Mouse (Mus musculus): ENCODE data around the gene Dlg2. TPM values are rescaled to one million over a fixed set of nuclear protein-coding genes. Genes with fewer than 3 reads are reported as not detected.

Dlg2 gene
- polyA plus RNA-seq, 1 experiment from 2014 or later: 10.0 TPM

DNA sequence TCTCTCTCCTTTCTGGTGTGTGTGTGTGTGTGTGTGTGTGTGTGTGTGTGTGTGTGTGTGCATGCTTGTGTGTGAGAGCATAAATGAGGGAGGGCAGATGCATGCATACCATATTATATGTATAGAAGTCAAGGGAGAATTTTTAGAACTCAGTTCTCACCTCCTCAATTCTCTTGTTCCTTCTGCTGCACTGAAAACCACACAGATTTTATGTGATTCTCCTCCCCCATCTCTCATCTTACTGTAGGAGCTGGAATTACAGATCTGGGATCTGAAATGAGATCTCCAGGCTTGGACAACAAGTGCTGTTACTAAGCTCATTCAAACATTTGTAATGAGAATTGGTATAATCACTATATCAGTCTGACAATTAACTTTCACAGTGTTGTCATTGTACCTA lies 1081.1 kb downstream of the Dlg2 start:
- no peaks in the 10 kb centered on the region for H3K9me3 ChIP-seq (ENCODE audit: control insufficient read depth, low read length)
- no peak for ATAC-seq (ENCODE audit: insufficient number of reproducible peaks, insufficient read depth, low FRiP score, low read depth)

GRCm38 (mm10) chr7:91567423-91567822 lies 1091.0 kb downstream of the Dlg2 start:
- no peaks in the 10 kb centered on the region for H3K9me3 ChIP-seq (ENCODE audit: control insufficient read depth, low read length)
- no peak overlapping the region for H3K4me2 ChIP-seq (ENCODE audit: low read length)
- no peaks in the 10 kb centered on the region for H3K27me3 ChIP-seq (ENCODE audit: control insufficient read depth, insufficient read depth, low read length)
- H3K4me1 ChIP-seq (ENCODE audit: control insufficient read depth in 2 of 2, insufficient read depth in 2 of 2, low read length in 2 of 2): no peaks in the 10 kb centered on the region
- no peak for ATAC-seq (ENCODE audit: insufficient number of reproducible peaks, insufficient read depth, low FRiP score, low read depth)
- H3K9ac ChIP-seq (ENCODE audit: low read length): no peak overlapping the region
- H3K27ac ChIP-seq (replicated peaks in 1 of 2; ENCODE audit: control insufficient read depth in 1 of 2, insufficient read depth in 1 of 2, low read depth in 2 of 2, low read length in 2 of 2): no peak overlapping the region
- H3K36me3 ChIP-seq (ENCODE audit: control insufficient read depth, insufficient read depth, low read length): no peaks in the 10 kb centered on the region
- no peak overlapping the region for H3K4me3 ChIP-seq (ENCODE audit: control insufficient read depth in 1 of 2, insufficient read depth in 1 of 2, low read depth in 1 of 2, low read length in 2 of 2)

More for the DNA sequence above, 1081.1 kb downstream of the Dlg2 start:
- Histone ChIP-seq H3K4me3 (ENCODE audit: control insufficient read depth in 1 of 2, insufficient read depth in 1 of 2, low read depth in 1 of 2, low read length in 2 of 2) (no peak overlapping the region), H3K4me1 (ENCODE audit: control insufficient read depth in 2 of 2, insufficient read depth in 2 of 2, low read length in 2 of 2) (no peaks in the 10 kb centered on the region), H3K9ac (ENCODE audit: low read length) (no peak overlapping the region), H3K4me2 (ENCODE audit: low read length) (no peak overlapping the region), H3K27me3 (ENCODE audit: control insufficient read depth, insufficient read depth, low read length) (no peaks in the 10 kb centered on the region), H3K27ac (replicated peaks in 1 of 2; ENCODE audit: control insufficient read depth in 1 of 2, insufficient read depth in 1 of 2, low read depth in 2 of 2, low read length in 2 of 2) (no peak overlapping the region), H3K36me3 (ENCODE audit: control insufficient read depth, insufficient read depth, low read length) (no peaks in the 10 kb centered on the region)

- Histone ChIP-seq H3K4me3 (ENCODE audit: control insufficient read depth in 1 of 2, insufficient read depth in 1 of 2, low read depth in 1 of 2, low read length in 2 of 2) (no peak overlapping the region), H3K27ac (replicated peaks in 1 of 2; ENCODE audit: control insufficient read depth in 1 of 2, insufficient read depth in 1 of 2, low read depth in 2 of 2, low read length in 2 of 2) (no peak overlapping the region), H3K4me2 (ENCODE audit: low read length) (no peak overlapping the region), H3K36me3 (ENCODE audit: control insufficient read depth, insufficient read depth, low read length) (no peaks in the 10 kb centered on the region), H3K4me1 (ENCODE audit: control insufficient read depth in 2 of 2, insufficient read depth in 2 of 2, low read length in 2 of 2) (no peaks in the 10 kb centered on the region), H3K27me3 (ENCODE audit: control insufficient read depth, insufficient read depth, low read length) (no peaks in the 10 kb centered on the region), H3K9ac (ENCODE audit: low read length) (no peak overlapping the region), H3K9me3 (ENCODE audit: control insufficient read depth, low read length) (no peaks in the 10 kb centered on the region)
- WGBS: 69% methylated on average over 2 of the region's 2 CpGs
- ATAC-seq (ENCODE audit: insufficient number of reproducible peaks, insufficient read depth, low FRiP score, low read depth): no peak
Observed at GRCm38 (mm10) chr7:91570969-91571368, 1094.5 kb downstream of the Dlg2 start.

DNA sequence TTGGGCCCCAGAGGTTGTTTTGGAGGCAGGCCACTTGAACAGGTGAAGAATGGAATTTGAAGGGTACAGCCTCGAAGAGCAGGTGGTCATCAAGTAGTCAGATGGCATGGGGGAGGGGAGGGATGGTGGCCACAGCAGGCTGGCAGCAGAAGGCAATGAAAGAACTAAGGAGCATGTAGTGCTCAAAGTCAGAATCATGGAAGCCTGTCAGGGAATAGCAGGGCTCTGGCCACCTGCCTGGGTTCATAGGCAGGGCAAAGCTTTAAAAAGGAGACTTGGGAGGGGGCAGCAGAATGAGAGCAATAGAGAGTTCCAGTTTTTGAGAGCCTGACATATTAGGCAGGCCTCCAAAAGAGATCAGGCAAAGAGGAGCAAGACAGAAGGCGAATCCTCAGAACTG lies 1096.2 kb downstream of the Dlg2 start:
- H3K27me3 ChIP-seq (ENCODE audit: control insufficient read depth, insufficient read depth, low read length): no peaks in the 10 kb centered on the region
- H3K27ac ChIP-seq (replicated peaks in 1 of 2; ENCODE audit: control insufficient read depth in 1 of 2, insufficient read depth in 1 of 2, low read depth in 2 of 2, low read length in 2 of 2): no peak overlapping the region
- H3K4me3 ChIP-seq (ENCODE audit: control insufficient read depth in 1 of 2, insufficient read depth in 1 of 2, low read depth in 1 of 2, low read length in 2 of 2): no peak overlapping the region
- H3K36me3 ChIP-seq (ENCODE audit: control insufficient read depth, insufficient read depth, low read length): no peaks in the 10 kb centered on the region
- no peaks in the 10 kb centered on the region for H3K9me3 ChIP-seq (ENCODE audit: control insufficient read depth, low read length)
- H3K4me1 ChIP-seq (ENCODE audit: control insufficient read depth in 2 of 2, insufficient read depth in 2 of 2, low read length in 2 of 2): no peaks in the 10 kb centered on the region
- no peak for ATAC-seq (ENCODE audit: insufficient number of reproducible peaks, insufficient read depth, low FRiP score, low read depth)
- no peak overlapping the region for H3K4me2 ChIP-seq (ENCODE audit: low read length)
- no peak overlapping the region for H3K9ac ChIP-seq (ENCODE audit: low read length)
- WGBS: 57% methylated on average over 2 of the region's 2 CpGs

GRCm38 (mm10) chr7:91573321-91573720 lies 1096.8 kb downstream of the Dlg2 start:
- Histone ChIP-seq H3K9me3 (ENCODE audit: control insufficient read depth, low read length) (no peaks in the 10 kb centered on the region), H3K9ac (ENCODE audit: low read length) (no peak overlapping the region), H3K27ac (replicated peaks in 1 of 2; ENCODE audit: control insufficient read depth in 1 of 2, insufficient read depth in 1 of 2, low read depth in 2 of 2, low read length in 2 of 2) (no peak overlapping the region), H3K4me1 (ENCODE audit: control insufficient read depth in 2 of 2, insufficient read depth in 2 of 2, low read length in 2 of 2) (no peaks in the 10 kb centered on the region), H3K36me3 (ENCODE audit: control insufficient read depth, insufficient read depth, low read length) (no peaks in the 10 kb centered on the region), H3K4me3 (ENCODE audit: control insufficient read depth in 1 of 2, insufficient read depth in 1 of 2, low read depth in 1 of 2, low read length in 2 of 2) (no peak overlapping the region), H3K4me2 (ENCODE audit: low read length) (no peak overlapping the region), H3K27me3 (ENCODE audit: control insufficient read depth, insufficient read depth, low read length) (no peaks in the 10 kb centered on the region)
- no peak for ATAC-seq (ENCODE audit: insufficient number of reproducible peaks, insufficient read depth, low FRiP score, low read depth)

DNA sequence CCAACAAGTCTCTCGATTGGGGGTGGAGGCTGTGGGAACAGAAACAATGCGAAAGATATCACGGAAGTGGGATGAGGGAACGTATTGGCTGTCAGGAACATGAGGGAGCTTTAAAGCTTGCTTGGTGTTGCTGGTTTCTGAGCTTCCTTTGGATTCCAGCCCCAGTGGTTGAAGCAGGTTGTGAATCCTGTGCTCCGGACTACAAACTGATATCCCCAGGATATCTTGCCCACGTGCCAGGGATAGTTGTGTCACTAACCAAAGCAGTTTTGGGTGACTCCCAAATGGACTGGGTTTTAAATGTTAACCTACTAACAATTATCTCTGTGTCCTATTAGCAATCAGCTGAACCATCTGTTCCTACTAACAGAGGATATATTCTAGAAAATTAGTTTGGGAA lies 1099.7 kb downstream of the Dlg2 start:
- Histone ChIP-seq H3K4me2 (ENCODE audit: low read length) (no peak overlapping the region), H3K27ac (replicated peaks in 1 of 2; ENCODE audit: control insufficient read depth in 1 of 2, insufficient read depth in 1 of 2, low read depth in 2 of 2, low read length in 2 of 2) (no peak overlapping the region), H3K9me3 (ENCODE audit: control insufficient read depth, low read length) (no peaks in the 10 kb centered on the region), H3K36me3 (ENCODE audit: control insufficient read depth, insufficient read depth, low read length) (no peaks in the 10 kb centered on the region), H3K9ac (ENCODE audit: low read length) (no peak overlapping the region), H3K4me1 (ENCODE audit: control insufficient read depth in 2 of 2, insufficient read depth in 2 of 2, low read length in 2 of 2) (no peaks in the 10 kb centered on the region), H3K27me3 (ENCODE audit: control insufficient read depth, insufficient read depth, low read length) (no peaks in the 10 kb centered on the region), H3K4me3 (ENCODE audit: control insufficient read depth in 1 of 2, insufficient read depth in 1 of 2, low read depth in 1 of 2, low read length in 2 of 2) (no peak overlapping the region)
- no peak for ATAC-seq (ENCODE audit: insufficient number of reproducible peaks, insufficient read depth, low FRiP score, low read depth)
- WGBS: 70% methylated on average over 6 of the region's 6 CpGs

DNA sequence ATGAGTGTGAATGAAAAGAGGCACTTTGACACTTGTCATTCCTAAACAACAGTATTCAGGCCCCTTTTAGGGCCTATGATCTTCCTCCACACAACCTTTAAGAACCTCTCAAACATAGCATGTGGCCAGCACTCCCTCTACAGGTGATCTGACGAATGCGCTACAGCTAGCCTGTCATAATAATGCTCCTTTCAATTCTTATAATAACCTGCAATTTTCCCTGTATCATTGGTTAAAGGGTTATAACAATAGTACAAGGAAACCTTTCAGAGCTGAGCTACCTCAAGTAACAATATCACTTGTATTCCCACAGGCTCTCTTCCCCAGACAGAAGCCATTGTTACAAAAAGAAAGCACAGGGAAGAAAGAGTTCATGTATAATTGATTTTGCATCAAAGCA lies 1105.7 kb downstream of the Dlg2 start:
- H3K9ac ChIP-seq (ENCODE audit: low read length): no peak overlapping the region
- no peak overlapping the region for H3K4me3 ChIP-seq (ENCODE audit: control insufficient read depth in 1 of 2, insufficient read depth in 1 of 2, low read depth in 1 of 2, low read length in 2 of 2)
- no peak for ATAC-seq (ENCODE audit: insufficient number of reproducible peaks, insufficient read depth, low FRiP score, low read depth)
- H3K4me1 ChIP-seq (ENCODE audit: control insufficient read depth in 2 of 2, insufficient read depth in 2 of 2, low read length in 2 of 2): no peaks in the 10 kb centered on the region
- no peaks in the 10 kb centered on the region for H3K9me3 ChIP-seq (ENCODE audit: control insufficient read depth, low read length)
- H3K36me3 ChIP-seq (ENCODE audit: control insufficient read depth, insufficient read depth, low read length): no peaks in the 10 kb centered on the region
- no peaks in the 10 kb centered on the region for H3K27me3 ChIP-seq (ENCODE audit: control insufficient read depth, insufficient read depth, low read length)
- WGBS: 61% methylated on average over 2 of the region's 2 CpGs
- no peak overlapping the region for H3K27ac ChIP-seq (replicated peaks in 1 of 2; ENCODE audit: control insufficient read depth in 1 of 2, insufficient read depth in 1 of 2, low read depth in 2 of 2, low read length in 2 of 2)
- no peak overlapping the region for H3K4me2 ChIP-seq (ENCODE audit: low read length)

DNA sequence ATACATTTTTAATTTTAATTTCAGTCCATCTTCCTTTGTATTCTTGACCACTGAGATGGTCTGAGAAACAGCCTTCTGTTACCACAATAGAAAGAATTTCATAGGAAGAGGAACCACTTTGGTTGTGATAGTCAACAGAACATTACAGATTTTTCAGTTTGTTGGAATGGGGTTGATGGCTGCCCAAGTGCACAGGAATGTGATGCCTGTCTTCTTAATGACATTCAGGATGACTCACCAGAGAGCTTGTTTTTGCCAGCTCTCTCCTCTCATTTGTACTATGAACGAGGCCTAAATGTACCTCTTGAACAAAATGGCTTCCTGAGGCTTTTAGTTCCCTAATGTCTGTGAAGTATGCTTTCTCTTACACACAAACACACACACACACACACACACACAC lies 1107.1 kb downstream of the Dlg2 start:
- no peaks in the 10 kb centered on the region for H3K9me3 ChIP-seq (ENCODE audit: control insufficient read depth, low read length)
- no peak for ATAC-seq (ENCODE audit: insufficient number of reproducible peaks, insufficient read depth, low FRiP score, low read depth)
- 39% methylated on average over 1 of the region's 1 CpGs for WGBS

More for the DNA sequence above, 1107.1 kb downstream of the Dlg2 start:
- Histone ChIP-seq H3K4me2 (ENCODE audit: low read length) (no peak overlapping the region), H3K4me3 (ENCODE audit: control insufficient read depth in 1 of 2, insufficient read depth in 1 of 2, low read depth in 1 of 2, low read length in 2 of 2) (no peak overlapping the region), H3K27ac (replicated peaks in 1 of 2; ENCODE audit: control insufficient read depth in 1 of 2, insufficient read depth in 1 of 2, low read depth in 2 of 2, low read length in 2 of 2) (no peak overlapping the region), H3K4me1 (ENCODE audit: control insufficient read depth in 2 of 2, insufficient read depth in 2 of 2, low read length in 2 of 2) (no peaks in the 10 kb centered on the region), H3K27me3 (ENCODE audit: control insufficient read depth, insufficient read depth, low read length) (no peaks in the 10 kb centered on the region), H3K9ac (ENCODE audit: low read length) (no peak overlapping the region), H3K36me3 (ENCODE audit: control insufficient read depth, insufficient read depth, low read length) (no peaks in the 10 kb centered on the region)
